Mouse (Mus musculus) MEL (cell line): ENCODE data around the gene Arsb.

ENCODE experiments used
- CTCF ChIP-seq, 3 experiments: IDR thresholded peaks in 2 of 3; conservative IDR thresholded peaks in 1 of 3; 2 replicates each; pipeline ENCODE4 v1.5.1; 2011 to 2012; ENCODE audit warnings: low read length in 3 of 3, low read depth in 2 of 3, mild to moderate bottlenecking in 2 of 3, improper control_type of control experiment in 1 of 3, inconsistent platforms in 1 of 3, mixed read lengths in 1 of 3, moderate library complexity in 1 of 3; ENCODE audit not compliant: control insufficient read depth in 1 of 3, insufficient read depth in 1 of 3, poor library complexity in 1 of 3, severe bottlenecking in 1 of 3
- EP300 ChIP-seq, 2 experiments: IDR thresholded peaks; 2 replicates each; pipeline ENCODE4 v1.6.1; 2011; ENCODE audit warnings: improper control_type of control experiment in 2 of 2, low read length in 2 of 2, low read depth in 1 of 2, mild to moderate bottlenecking in 1 of 2
- ETS1 ChIP-seq: IDR thresholded peaks from 2 replicates; pipeline ENCODE4 v1.6.1; 2012; ENCODE audit warnings: low read depth, mild to moderate bottlenecking, inconsistent platforms, low read length, improper control_type of control experiment, moderate library complexity
- GATA1 ChIP-seq: IDR thresholded peaks from 2 replicates; pipeline ENCODE4 v1.6.1; 2011; ENCODE audit warnings: low read depth, low read length, improper control_type of control experiment
- MYB ChIP-seq: IDR thresholded peaks from 2 replicates; pipeline ENCODE4 v1.6.1; 2011; ENCODE audit warnings: mild to moderate bottlenecking, low read depth, low read length, improper control_type of control experiment
- RAD21 ChIP-seq: IDR thresholded peaks from 2 replicates; pipeline ENCODE4 v1.6.1; 2011; ENCODE audit warnings: mild to moderate bottlenecking, low read depth, low read length, improper control_type of control experiment
- ZNF384 ChIP-seq: IDR thresholded peaks from 2 replicates; pipeline ENCODE4 v1.6.1; 2012; ENCODE audit warnings: low read depth, mild to moderate bottlenecking, inconsistent platforms, low read length, improper control_type of control experiment

DNA sequence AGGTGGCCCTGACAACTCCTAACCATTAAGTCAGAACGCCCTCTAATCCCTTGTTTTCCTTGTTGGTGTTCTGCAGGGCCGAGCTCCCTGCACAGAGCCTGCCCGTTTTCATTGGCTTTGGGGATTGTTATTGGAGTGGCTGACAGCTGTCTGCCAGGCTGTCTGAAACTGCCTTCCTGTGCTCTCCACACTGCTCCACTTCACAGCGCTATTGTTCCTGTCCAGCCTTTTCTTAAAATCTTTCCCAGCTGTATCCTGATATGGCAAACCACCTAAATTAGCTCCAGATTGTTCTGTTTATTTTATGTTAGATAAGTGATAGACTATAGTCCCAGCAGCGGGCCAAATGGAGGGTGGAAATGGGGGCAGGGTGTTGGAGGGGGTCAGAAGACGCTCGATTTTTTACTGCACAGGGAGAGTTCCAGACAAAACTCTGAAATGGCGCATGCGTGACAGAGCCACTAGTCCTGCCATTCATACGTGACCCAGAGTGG is 67.8 kb downstream of the Arsb start:
- TF ChIP-seq CTCF (IDR thresholded peaks at IDR 0.05 in 2 of 3, conservative IDR thresholded peaks at IDR 0.05 in 1 of 3; ENCODE audit: control insufficient read depth in 1 of 3, insufficient read depth in 1 of 3, low read depth in 2 of 3, low read length in 3 of 3, poor library complexity in 1 of 3, severe bottlenecking in 1 of 3): no peak
- TF ChIP-seq EP300 (IDR thresholded peaks at IDR 0.05; ENCODE audit: low read depth in 1 of 2, low read length in 2 of 2): no peak
- TF ChIP-seq RAD21: no peak
- TF ChIP-seq ETS1: no peak
- TF ChIP-seq ZNF384: no peak
- no peak for TF ChIP-seq GATA1
- no peak for TF ChIP-seq MYB
